14 mouse cellular contexts compared by ENCODE assay signal in genomic region chr1:159621321-159621720, GRCm38 (mm10).
DNase-seq lines count a peak whose midpoint lies in the region; ATAC-seq and TF ChIP-seq lines count a peak whose summit lies in the region.
"Had no signal": no experiment of that assay in that cellular context is flagged by ENCODE, and none has a peak within 500 bp of the region (broad histone marks: within the 10 kb centered on the region; RNA-seq: fewer than 3 reads in every experiment).

No protein-coding gene starts in this region.

- H3K4me3 ChIP-seq in limb, embryonic 14.5 days (replicated peaks; ENCODE audit: low read length): no peak overlapping the region
- no peak overlapping the region for H3K4me3 ChIP-seq in limb, embryonic 10.5 days
- H3K4me3 ChIP-seq: forebrain, embryonic 12.5 days; left cerebral cortex, adult 2 months; neural tube, embryonic 12.5 days; stomach, embryonic 15.5 days had no signal

- intact Hi-C loops in gastrocnemius, postnatal 14 days (cut with DNase I; ENCODE audit: low total_unique reads): no loop called here

- ATAC-seq in CD4-positive, CD25-positive, alpha-beta regulatory T cell, adult 4 months: no peak
- no peak for ATAC-seq in limb, embryonic 14.5 days (ENCODE audit: low FRiP score, low read depth)

- H3K36me3 ChIP-seq in limb, embryonic 14.5 days (ENCODE audit: control insufficient read depth, insufficient read depth, low read length): no peaks in the 10 kb centered on the region
- H3K36me3 ChIP-seq in limb, embryonic 10.5 days: no peaks in the 10 kb centered on the region
- H3K36me3 ChIP-seq: forebrain, embryonic 12.5 days; neural tube, embryonic 12.5 days; stomach, embryonic 15.5 days had no signal

- no peak overlapping the region for H3K4me2 ChIP-seq in limb, embryonic 14.5 days (replicated peaks; ENCODE audit: low read depth, low read length, severe bottlenecking)
- H3K4me2 ChIP-seq: forebrain, embryonic 12.5 days; neural tube, embryonic 12.5 days; stomach, embryonic 15.5 days had no signal

- WGBS in limb, embryonic 14.5 days: 48% methylated on average over 1 of the region's 1 CpGs
- 60% methylated on average over 1 of the region's 1 CpGs for WGBS in limb, embryonic 10.5 days

- H3K27me3 ChIP-seq in limb, embryonic 14.5 days (ENCODE audit: control insufficient read depth, insufficient read depth, low read length): no peaks in the 10 kb centered on the region
- no peaks in the 10 kb centered on the region for H3K27me3 ChIP-seq in limb, embryonic 10.5 days (ENCODE audit: low read depth, poor library complexity, severe bottlenecking)
- H3K27me3 ChIP-seq: forebrain, embryonic 12.5 days; neural tube, embryonic 12.5 days; stomach, embryonic 15.5 days had no signal

- no peak overlapping the region for H3K9ac ChIP-seq in limb, embryonic 14.5 days (ENCODE audit: low read depth, low read length, severe bottlenecking)
- H3K9ac ChIP-seq: forebrain, embryonic 12.5 days; liver, embryonic 14.5 days; neural tube, embryonic 12.5 days; stomach, embryonic 15.5 days had no signal

- peak; percentile 5 for DNase-seq in CD4-positive, CD25-positive, alpha-beta regulatory T cell, adult 2 months (ENCODE audit: low read depth, low spot score)
- peak; percentile 83 for DNase-seq in limb, embryonic 14.5 days (ENCODE audit: low spot score)
- no peak for DNase-seq in limb, embryonic 10.5 days (ENCODE audit: low spot score)
- DNase-seq in R1 (ENCODE audit: low read depth, low spot score): peak; percentile 41
- peak; percentile 50 for DNase-seq in hindlimb bud, embryonic 11.5 days (ENCODE audit: extremely low spot score, low read depth, low spot score)
- DNase-seq in urinary bladder, postnatal 10 days (ENCODE audit: low spot score): no peak
- DNase-seq in gastrocnemius, postnatal 14 days: no peak
- DNase-seq: gastrocnemius, postnatal 25 days had no signal

- H3K27ac ChIP-seq in limb, embryonic 14.5 days (replicated peaks; ENCODE audit: low read depth, low read length): no peak overlapping the region
- H3K27ac ChIP-seq in limb, embryonic 10.5 days: no peak overlapping the region
- H3K27ac ChIP-seq: forebrain, embryonic 12.5 days; left cerebral cortex, adult 2 months; liver, embryonic 14.5 days; neural tube, embryonic 12.5 days; stomach, embryonic 15.5 days had no signal

- H3K9me3 ChIP-seq in limb, embryonic 14.5 days (ENCODE audit: control insufficient read depth, low read length): no peaks in the 10 kb centered on the region
- no peaks in the 10 kb centered on the region for H3K9me3 ChIP-seq in limb, embryonic 10.5 days (replicated peaks)
- H3K9me3 ChIP-seq: forebrain, embryonic 12.5 days; neural tube, embryonic 12.5 days; stomach, embryonic 15.5 days had no signal

- H3K4me1 ChIP-seq in limb, embryonic 14.5 days (ENCODE audit: control insufficient read depth, insufficient read depth, low read length): no peaks in the 10 kb centered on the region
- no peaks in the 10 kb centered on the region for H3K4me1 ChIP-seq in limb, embryonic 10.5 days
- H3K4me1 ChIP-seq: forebrain, embryonic 12.5 days; neural tube, embryonic 12.5 days; stomach, embryonic 15.5 days had no signal

- TF ChIP-seq POLR2A in limb, embryonic 14.5 days (IDR thresholded peaks at IDR 0.05; ENCODE audit: borderline replicate concordance, extremely low read depth, insufficient read depth, insufficient read length): no peak

Comparison
In these comparisons a context has a peak if more than half of its experiments do, and no peak if none do; other contexts are left out.
1. DNase-seq: peak in CD4-positive, CD25-positive, alpha-beta regulatory T cell, adult 2 months (single experiment), limb, embryonic 14.5 days (single experiment), R1 (single experiment) and hindlimb bud, embryonic 11.5 days (single experiment); none in limb, embryonic 10.5 days (single experiment), urinary bladder, postnatal 10 days (single experiment) and gastrocnemius, postnatal 14 days (single experiment).